Mouse (Mus musculus) kidney, adult 2 months (tissue): ENCODE results near the gene Tnpo2. TPM values are rescaled to one million over a fixed set of nuclear protein-coding genes. Genes with fewer than 3 reads are reported as not detected.

Source experiments
- DNase-seq: peaks from one replicate; pipeline ENCODE4 v3.0.0; 2021
- H3K27ac ChIP-seq: fragments of 200-500 bp; 2 replicates; pipeline ENCODE4 v1.5.1; 2012; ENCODE audit warnings: low read depth, low read length, control low read depth, inconsistent platforms; ENCODE audit not compliant: insufficient read depth
- H3K27me3 ChIP-seq: fragments of 200-500 bp; replicated peaks from 2 replicates; pipeline ENCODE4 v1.6.1; 2012; ENCODE audit warnings: mild to moderate bottlenecking, moderate library complexity, low read length, inconsistent platforms; ENCODE audit not compliant: control insufficient read depth, insufficient read depth
- H3K36me3 ChIP-seq: fragments of 200-500 bp; 2 replicates; pipeline ENCODE4 v1.6.1; 2012; ENCODE audit warnings: mild to moderate bottlenecking, moderate library complexity, low read length, inconsistent platforms; ENCODE audit not compliant: control insufficient read depth, insufficient read depth
- H3K4me1 ChIP-seq: fragments of 200-500 bp; 2 replicates; pipeline ENCODE4 v1.6.1; 2011; ENCODE audit warnings: low read length; ENCODE audit not compliant: control insufficient read depth, insufficient read depth
- H3K4me3 ChIP-seq: fragments of 200-500 bp; 2 replicates; pipeline ENCODE4 v1.5.1; 2011; ENCODE audit warnings: mild to moderate bottlenecking, low read depth, low read length, control low read depth; ENCODE audit not compliant: insufficient read depth
- CTCF ChIP-seq: fragments of 200-500 bp; conservative IDR thresholded peaks from 2 replicates; pipeline ENCODE4 v1.5.1; 2011; ENCODE audit warnings: low read depth, mild to moderate bottlenecking, control low read depth, low read length, moderate library complexity, mixed read lengths; ENCODE audit not compliant: insufficient read depth, insufficient read length
- POLR2A ChIP-seq: fragments of 200-500 bp; IDR thresholded peaks from one replicate; pipeline ENCODE4 v1.6.1; 2011; ENCODE audit warnings: low read depth, low read length, control low read depth
- WGBS: fragments of 180-500 bp; shearing (Covaris S2); methylation state at CpG from one replicate; pipeline ENCODE4 v1.1.7; 2018; 5-methylcytosine and 5-hydroxymethylcytosine counted together
- polyA plus RNA-seq: library from polyadenylated mRNA; depleted of rRNA; stranded (reverse); fragments of >200 nt; gene quantifications from 2 replicates; pipeline ENCODE4 v1.2.3, GENCODE M21; 2012

The Tnpo2 gene
- polyA plus RNA-seq, 1 experiment: 36.1 TPM

- WGBS: under 1% methylated on average over 73 of the region's 75 CpGs
- Histone ChIP-seq H3K27ac (peak within 1 kb of the TSS; percentile 95), H3K36me3 (no peaks in the 10 kb centered on the region; the same call in 1 of the 2 replicates), H3K4me1 (peaks cover 29% of the 10 kb centered on the region), H3K4me3 (peak within 1 kb of the TSS; percentile 91), H3K27me3 (no peaks in the 10 kb centered on the region)
- TF ChIP-seq CTCF: 0 out of 2 replicates have a peak, but pooled peaks have one; percentile 11
- TF ChIP-seq POLR2A: peak; percentile 84
- peak; percentile 99 for DNase-seq
Observed at GRCm38 (mm10) chr8:85026670-85027515, 9.8 kb upstream of the Tnpo2 start, which contains the start of gene Trir. Gene Trir, plus strand, starts transcription at chr8:85026823.

GRCm38 (mm10) chr8:85027516-85027855 is 9.2 kb upstream of the Tnpo2 start:
- Histone ChIP-seq H3K4me3 (peak overlapping the region; percentile 91), H3K36me3 (no peaks in the 10 kb centered on the region; the same call in 1 of the 2 replicates), H3K27ac (peak overlapping the region; percentile 48; the same call in 1 of the 2 replicates), H3K27me3 (no peaks in the 10 kb centered on the region), H3K4me1 (peaks cover 32% of the 10 kb centered on the region)
- DNase-seq: no peak
- TF ChIP-seq POLR2A (no peak), CTCF (no peak)
- under 1% methylated on average over 13 of the region's 13 CpGs for WGBS

- Histone ChIP-seq H3K36me3 (no peaks in the 10 kb centered on the region; the same call in 1 of the 2 replicates), H3K4me3 (no peak overlapping the region; the same call in 1 of the 2 replicates), H3K27ac (no peak overlapping the region), H3K27me3 (no peaks in the 10 kb centered on the region), H3K4me1 (peaks cover 34% of the 10 kb centered on the region)
- no peak for TF ChIP-seq CTCF
- no peak for TF ChIP-seq POLR2A
- 5% methylated on average over 2 of the region's 2 CpGs for WGBS
- DNase-seq: no peak
Observed at GRCm38 (mm10) chr8:85027922-85028321, 8.8 kb upstream of the Tnpo2 start.

- peaks cover 39% of the 10 kb centered on the region for H3K4me1 ChIP-seq
- H3K4me3 ChIP-seq: no peak overlapping the region
- TF ChIP-seq CTCF: no peak
- TF ChIP-seq POLR2A: no peak
- no peaks in the 10 kb centered on the region; the same call in 1 of the 2 replicates for H3K36me3 ChIP-seq
- no peaks in the 10 kb centered on the region for H3K27me3 ChIP-seq
- DNase-seq: no peak
- no peak overlapping the region for H3K27ac ChIP-seq
- 73% methylated on average over 14 of the region's 14 CpGs for WGBS
Observed at GRCm38 (mm10) chr8:85029271-85029670, 7.4 kb upstream of the Tnpo2 start.

GRCm38 (mm10) chr8:85032622-85033311 is 3.9 kb upstream of the Tnpo2 start:
- H3K36me3 ChIP-seq: no peaks in the 10 kb centered on the region; the same call in 1 of the 2 replicates
- no peak overlapping the region for H3K4me3 ChIP-seq
- no peak for TF ChIP-seq POLR2A
- TF ChIP-seq CTCF: no peak
- peaks cover 37% of the 10 kb centered on the region for H3K4me1 ChIP-seq
- peak overlapping the region; percentile 86 for H3K27ac ChIP-seq
- 30% methylated on average over 4 of the region's 4 CpGs for WGBS
- H3K27me3 ChIP-seq: no peaks in the 10 kb centered on the region
- DNase-seq: peak; percentile 83

- Histone ChIP-seq H3K27ac (0 out of 2 replicates have a peak overlapping the region, but pooled peaks have one; percentile 14), H3K36me3 (no peaks in the 10 kb centered on the region; the same call in 1 of the 2 replicates), H3K4me1 (peaks cover 34% of the 10 kb centered on the region), H3K27me3 (no peaks in the 10 kb centered on the region), H3K4me3 (no peak overlapping the region)
- DNase-seq: peak; percentile 51
- 67% methylated on average over 1 of the region's 1 CpGs for WGBS
- TF ChIP-seq CTCF (no peak), POLR2A (no peak)
Observed at GRCm38 (mm10) chr8:85033867-85034266, 2.8 kb upstream of the Tnpo2 start.
